Mouse (Mus musculus) limb, embryonic 13.5 days (tissue): ENCODE results near the gene Lhx3. TPM values are rescaled to one million over a fixed set of nuclear protein-coding genes. Genes with fewer than 3 reads are reported as not detected.

Experiments
- ATAC-seq: fragments of 200-750 bp; cut with Nextera tagmentation; 2 replicates; pipeline ENCODE4 v1.8.0; 2017; ENCODE audit warnings: low read depth, moderate number of reproducible peaks, moderate TSS enrichment; ENCODE audit not compliant: low FRiP score
- H3K27ac ChIP-seq: fragments of 300-500 bp; sonication (generic); 2 replicates; pipeline ENCODE4 v1.5.1; 2015; ENCODE audit warnings: inconsistent platforms, mild to moderate bottlenecking, moderate library complexity
- H3K27me3 ChIP-seq: fragments of 300-500 bp; sonication (generic); 2 replicates; pipeline ENCODE4 v1.6.1; 2015; ENCODE audit warnings: mild to moderate bottlenecking, inconsistent platforms
- H3K36me3 ChIP-seq: fragments of 300-500 bp; sonication (generic); 2 replicates; pipeline ENCODE4 v1.6.1; 2015; ENCODE audit warnings: inconsistent platforms, mild to moderate bottlenecking, moderate library complexity
- H3K4me1 ChIP-seq: fragments of 300-500 bp; sonication (generic); 2 replicates; pipeline ENCODE4 v1.6.1; 2015; ENCODE audit warnings: inconsistent platforms
- H3K4me2 ChIP-seq: fragments of 300-500 bp; sonication (generic); replicated peaks from 2 replicates; pipeline ENCODE4 v1.6.1; 2015; ENCODE audit warnings: inconsistent platforms, mild to moderate bottlenecking, moderate library complexity
- H3K4me3 ChIP-seq: fragments of 300-500 bp; sonication (generic); 2 replicates; pipeline ENCODE4 v1.5.1; 2015; ENCODE audit warnings: moderate library complexity, mild to moderate bottlenecking, inconsistent platforms
- H3K9ac ChIP-seq: fragments of 300-500 bp; sonication (generic); 2 replicates; pipeline ENCODE4 v1.6.1; 2015; ENCODE audit warnings: mild to moderate bottlenecking, inconsistent platforms
- H3K9me3 ChIP-seq: fragments of 300-500 bp; sonication (generic); 2 replicates; pipeline ENCODE4 v1.6.1; 2016; ENCODE audit warnings: inconsistent platforms
- WGBS: fragments of 180-500 bp; shearing (Covaris S2); methylation state at CpG from one replicate; pipeline ENCODE4 v1.1.7; 2015; 5-methylcytosine and 5-hydroxymethylcytosine counted together
- polyA plus RNA-seq: library from polyadenylated mRNA; unstranded; fragments of >200 nt; fragmentation: Nextera tagmentation; extraction: Ambion mirVana; gene quantifications from 2 replicates; pipeline ENCODE4 v1.2.1, GENCODE M21; 2015

Lhx3 gene
- polyA plus RNA-seq, 1 experiment from 2014 or later, result not detected

GRCm38 (mm10) chr2:26198488-26198887, 9.6 kb downstream of the Lhx3 start:
- Histone ChIP-seq H3K4me3 (peak overlapping the region; percentile 13), H3K4me2 (peak overlapping the region; percentile 35), H3K4me1 (peaks cover 22% of the 10 kb centered on the region), H3K27ac (no peak overlapping the region), H3K9me3 (no peaks in the 10 kb centered on the region), H3K9ac (no peak overlapping the region), H3K36me3 (no peaks in the 10 kb centered on the region), H3K27me3 (peaks cover 100% of the 10 kb centered on the region)
- 0 out of 2 replicates have a peak, but pooled peaks have one; percentile 51 for ATAC-seq
- WGBS, result 0% methylated on average over 10 of the region's 10 CpGs

GRCm38 (mm10) chr2:26194552-26195339, 13.3 kb downstream of the Lhx3 start:
- H3K9ac ChIP-seq, result no peak overlapping the region
- H3K36me3 ChIP-seq, result no peaks in the 10 kb centered on the region
- H3K4me3 ChIP-seq, result no peak overlapping the region
- H3K27me3 ChIP-seq, result peaks cover 99% of the 10 kb centered on the region
- H3K4me2 ChIP-seq, result no peak overlapping the region
- WGBS, result 31% methylated on average over 7 of the region's 7 CpGs
- H3K9me3 ChIP-seq, result no peaks in the 10 kb centered on the region
- H3K27ac ChIP-seq, result no peak overlapping the region
- H3K4me1 ChIP-seq, result peaks cover 14% of the 10 kb centered on the region
- no peak for ATAC-seq

GRCm38 (mm10) chr2:26188517-26188916, 19.6 kb downstream of the Lhx3 start:
- H3K4me2 ChIP-seq, result no peak overlapping the region
- no peaks in the 10 kb centered on the region for H3K36me3 ChIP-seq
- H3K27me3 ChIP-seq, result peaks cover 93% of the 10 kb centered on the region
- ATAC-seq, result no peak
- no peak overlapping the region for H3K9ac ChIP-seq
- 62% methylated on average over 5 of the region's 5 CpGs for WGBS
- no peak overlapping the region for H3K27ac ChIP-seq
- no peak overlapping the region for H3K4me3 ChIP-seq
- peaks cover 4% of the 10 kb centered on the region; the same call in 1 of the 2 replicates for H3K4me1 ChIP-seq
- no peaks in the 10 kb centered on the region for H3K9me3 ChIP-seq

- ATAC-seq, result no peak
- peaks cover 60% of the 10 kb centered on the region for H3K27me3 ChIP-seq
- H3K36me3 ChIP-seq, result no peaks in the 10 kb centered on the region
- H3K9ac ChIP-seq, result no peak overlapping the region
- peaks cover 4% of the 10 kb centered on the region; the same call in 1 of the 2 replicates for H3K4me1 ChIP-seq
- H3K4me2 ChIP-seq, result no peak overlapping the region
- no peak overlapping the region for H3K4me3 ChIP-seq
- WGBS, result 46% methylated on average over 3 of the region's 3 CpGs
- H3K27ac ChIP-seq, result no peak overlapping the region
- no peaks in the 10 kb centered on the region for H3K9me3 ChIP-seq
Measured at GRCm38 (mm10) chr2:26184352-26184751, 23.7 kb downstream of the Lhx3 start.

- 19% methylated on average over 6 of the region's 6 CpGs for WGBS
- Histone ChIP-seq H3K4me2 (no peak overlapping the region), H3K9ac (no peak overlapping the region), H3K27ac (no peak overlapping the region), H3K27me3 (peaks cover 43% of the 10 kb centered on the region), H3K36me3 (no peaks in the 10 kb centered on the region), H3K9me3 (no peaks in the 10 kb centered on the region), H3K4me1 (no peaks in the 10 kb centered on the region; the same call in 1 of the 2 replicates), H3K4me3 (no peak overlapping the region)
- no peak for ATAC-seq
Measured at GRCm38 (mm10) chr2:26182646-26183045, 25.4 kb downstream of the Lhx3 start.

- ATAC-seq, result no peak
- no peak overlapping the region for H3K4me2 ChIP-seq
- no peaks in the 10 kb centered on the region for H3K36me3 ChIP-seq
- no peaks in the 10 kb centered on the region for H3K4me1 ChIP-seq
- 36% methylated on average over 2 of the region's 2 CpGs for WGBS
- H3K4me3 ChIP-seq, result no peak overlapping the region
- H3K27ac ChIP-seq, result no peak overlapping the region
- peaks cover 20% of the 10 kb centered on the region for H3K27me3 ChIP-seq
- H3K9me3 ChIP-seq, result no peaks in the 10 kb centered on the region
- no peak overlapping the region for H3K9ac ChIP-seq
Measured at GRCm38 (mm10) chr2:26177189-26177588, 30.9 kb downstream of the Lhx3 start.

- WGBS, result 54% methylated on average over 5 of the region's 5 CpGs
- Histone ChIP-seq H3K27ac (no peak overlapping the region), H3K27me3 (peaks cover 23% of the 10 kb centered on the region), H3K9ac (no peak overlapping the region), H3K36me3 (no peaks in the 10 kb centered on the region), H3K4me1 (no peaks in the 10 kb centered on the region), H3K4me2 (no peak overlapping the region), H3K4me3 (no peak overlapping the region), H3K9me3 (no peaks in the 10 kb centered on the region)
- no peak for ATAC-seq
Measured at GRCm38 (mm10) chr2:26176731-26177130, 31.4 kb downstream of the Lhx3 start.

- H3K27me3 ChIP-seq, result peaks cover 27% of the 10 kb centered on the region
Measured at GRCm38 (mm10) chr2:26175191-26175590, 32.9 kb downstream of the Lhx3 start.

GRCm38 (mm10) chr2:26172166-26172565, 35.9 kb downstream of the Lhx3 start:
- 80% methylated on average over 2 of the region's 2 CpGs for WGBS
- Histone ChIP-seq H3K4me2 (no peak overlapping the region), H3K36me3 (no peaks in the 10 kb centered on the region), H3K9me3 (no peaks in the 10 kb centered on the region), H3K4me1 (peaks cover 3% of the 10 kb centered on the region; the same call in 1 of the 2 replicates), H3K4me3 (no peak overlapping the region), H3K27ac (no peak overlapping the region), H3K9ac (no peak overlapping the region), H3K27me3 (peaks cover 27% of the 10 kb centered on the region)
- ATAC-seq, result no peak

More at GRCm38 (mm10) chr2:26175191-26175590, 32.9 kb downstream of the Lhx3 start:
- no peak overlapping the region for H3K4me3 ChIP-seq
- H3K36me3 ChIP-seq, result no peaks in the 10 kb centered on the region
- H3K9ac ChIP-seq, result no peak overlapping the region
- H3K9me3 ChIP-seq, result no peaks in the 10 kb centered on the region
- no peak overlapping the region for H3K27ac ChIP-seq
- WGBS, result 11% methylated on average over 4 of the region's 4 CpGs
- ATAC-seq, result no peak
- peaks cover 3% of the 10 kb centered on the region; the same call in 1 of the 2 replicates for H3K4me1 ChIP-seq
- no peak overlapping the region for H3K4me2 ChIP-seq

GRCm38 (mm10) chr2:26170376-26170775, 37.7 kb downstream of the Lhx3 start:
- Histone ChIP-seq H3K9me3 (no peaks in the 10 kb centered on the region), H3K4me3 (no peak overlapping the region), H3K36me3 (no peaks in the 10 kb centered on the region), H3K27me3 (peaks cover 18% of the 10 kb centered on the region), H3K9ac (no peak overlapping the region), H3K27ac (no peak overlapping the region), H3K4me1 (peaks cover 3% of the 10 kb centered on the region; the same call in 1 of the 2 replicates), H3K4me2 (no peak overlapping the region)
- no peak for ATAC-seq
- WGBS, result 40% methylated on average over 2 of the region's 2 CpGs

- H3K9me3 ChIP-seq, result no peaks in the 10 kb centered on the region
- H3K36me3 ChIP-seq, result no peaks in the 10 kb centered on the region
- peak; percentile 66; the same call in 1 of the 2 replicates for ATAC-seq
- no peak overlapping the region for H3K4me2 ChIP-seq
- H3K4me1 ChIP-seq, result peaks cover 3% of the 10 kb centered on the region; the same call in 1 of the 2 replicates
- 23% methylated on average over 11 of the region's 11 CpGs for WGBS
- no peak overlapping the region for H3K9ac ChIP-seq
- no peak overlapping the region for H3K27ac ChIP-seq
- no peak overlapping the region for H3K4me3 ChIP-seq
- peaks cover 12% of the 10 kb centered on the region for H3K27me3 ChIP-seq
Measured at GRCm38 (mm10) chr2:26168843-26169579, 39.1 kb downstream of the Lhx3 start.

GRCm38 (mm10) chr2:26166890-26167289, 41.2 kb downstream of the Lhx3 start:
- Histone ChIP-seq H3K4me2 (no peak overlapping the region), H3K36me3 (no peaks in the 10 kb centered on the region), H3K27me3 (peaks cover 6% of the 10 kb centered on the region), H3K4me3 (no peak overlapping the region), H3K4me1 (peaks cover 3% of the 10 kb centered on the region; the same call in 1 of the 2 replicates), H3K9ac (no peak overlapping the region), H3K27ac (no peak overlapping the region), H3K9me3 (no peaks in the 10 kb centered on the region)
- no peak for ATAC-seq
- 56% methylated on average over 3 of the region's 3 CpGs for WGBS
